Mouse (Mus musculus) MEL (cell line): ENCODE measurements around the gene Rnf220.

Experiments
- BHLHE40 ChIP-seq: IDR thresholded peaks from 2 replicates; pipeline ENCODE4 v1.6.1; 2012; ENCODE audit warnings: low read depth, mild to moderate bottlenecking, inconsistent platforms, low read length, improper control_type of control experiment, borderline replicate concordance
- EP300 ChIP-seq, 2 experiments: IDR thresholded peaks; 2 replicates each; pipeline ENCODE4 v1.6.1; 2011; ENCODE audit warnings: improper control_type of control experiment in 2 of 2, low read length in 2 of 2, low read depth in 1 of 2, mild to moderate bottlenecking in 1 of 2
- NELFE ChIP-seq: IDR thresholded peaks from 2 replicates; pipeline ENCODE4 v1.6.1; 2011; ENCODE audit warnings: low read depth, low read length, improper control_type of control experiment

- TF ChIP-seq BHLHE40, result no peak
- TF ChIP-seq EP300 (IDR thresholded peaks at IDR 0.05; ENCODE audit: low read depth in 1 of 2, low read length in 2 of 2), result no peak
- no peak for TF ChIP-seq NELFE
These were observed 272.7 kb downstream of the Rnf220 start for GRCm38 (mm10) chr4:117224122-117224521.
